Mouse (Mus musculus) testis, postnatal 10 days (tissue): Measurements from ENCODE around the gene Dok4.
A peak's percentile ranks its signal among the peaks of the same experiment; 100 is the strongest.
"Not testable (repeated sequence)": the region's sequence is repeated elsewhere in the genome, so short reads cannot be mapped to it uniquely, and the experiment has no call there.

Experiments
- DNase-seq: peaks from one replicate; pipeline ENCODE4 v3.0.0; 2021; ENCODE audit warnings: low spot score

Dok4 gene

GRCm38 (mm10) chr8:94838600-94838999 is 37.5 kb downstream of the Dok4 start:
- DNase-seq: peak; percentile 81

- DNase-seq: peak; percentile 94
Observed at GRCm38 (mm10) chr8:94837662-94838574, 38.2 kb downstream of the Dok4 start, which contains the start of the genes Coq9 and Ciapin1. Gene Coq9 (plus strand): TSS chr8:94838321. Gene Ciapin1 (minus strand): TSS chr8:94838358.

GRCm38 (mm10) chr8:94836456-94837240 is 39.5 kb downstream of the Dok4 start:
- no peak for DNase-seq

- DNase-seq: not testable (repeated sequence)
Observed at GRCm38 (mm10) chr8:94835751-94836150, 40.4 kb downstream of the Dok4 start.

GRCm38 (mm10) chr8:94833901-94834405 is 42.2 kb downstream of the Dok4 start:
- not testable (repeated sequence) for DNase-seq

- DNase-seq: no peak
Observed at GRCm38 (mm10) chr8:94828284-94828683, 47.8 kb downstream of the Dok4 start.

GRCm38 (mm10) chr8:94826210-94826609 is 49.9 kb downstream of the Dok4 start:
- no peak for DNase-seq

- no peak for DNase-seq
Observed at GRCm38 (mm10) chr8:94825170-94825569, 51.0 kb downstream of the Dok4 start.

GRCm38 (mm10) chr8:94822637-94823560 is 53.2 kb downstream of the Dok4 start:
- DNase-seq: peak; percentile 84

GRCm38 (mm10) chr8:94821381-94821780 is 54.7 kb downstream of the Dok4 start:
- no peak for DNase-seq

GRCm38 (mm10) chr8:94820553-94820952 is 55.6 kb downstream of the Dok4 start:
- DNase-seq: no peak

- DNase-seq: no peak
Observed at GRCm38 (mm10) chr8:94819671-94820179, 56.4 kb downstream of the Dok4 start.

- no peak for DNase-seq
Observed at GRCm38 (mm10) chr8:94817933-94818332, 58.2 kb downstream of the Dok4 start.

GRCm38 (mm10) chr8:94814556-94814955 is 61.6 kb downstream of the Dok4 start:
- DNase-seq: peak; percentile 64
